Mouse (Mus musculus) kidney, embryonic 16.5 days (tissue): ENCODE data around the gene Fbxw13. TPM values are rescaled to one million over a fixed set of nuclear protein-coding genes. Genes with fewer than 3 reads are reported as not detected.
"Not testable (repeated sequence)": the region's sequence is repeated elsewhere in the genome, so short reads cannot be mapped to it uniquely, and the experiment has no call there.

Source experiments
- ATAC-seq: fragments of 200-750 bp; cut with Nextera tagmentation; 2 replicates; pipeline ENCODE4 v1.8.0; 2017; ENCODE audit warnings: moderate TSS enrichment; ENCODE audit not compliant: low FRiP score, low TSS enrichment
- H3K27ac ChIP-seq: fragments of 300-500 bp; sonication (generic); 2 replicates; pipeline ENCODE4 v1.5.1; 2014; ENCODE audit warnings: low read length
- H3K27me3 ChIP-seq: fragments of 300-500 bp; sonication (generic); 2 replicates; pipeline ENCODE4 v1.6.1; 2014; ENCODE audit warnings: low read length, control low read depth, mixed read lengths; ENCODE audit not compliant: insufficient read depth
- H3K36me3 ChIP-seq: fragments of 300-500 bp; sonication (generic); 2 replicates; pipeline ENCODE4 v1.6.1; 2014; ENCODE audit warnings: low read length, control low read depth, mixed read lengths; ENCODE audit not compliant: insufficient read depth
- H3K4me1 ChIP-seq: fragments of 300-500 bp; sonication (generic); 2 replicates; pipeline ENCODE4 v1.6.1; 2014; ENCODE audit warnings: low read length, control low read depth, mixed read lengths; ENCODE audit not compliant: insufficient read depth
- H3K4me2 ChIP-seq: fragments of 300-500 bp; sonication (generic); replicated peaks from 2 replicates; pipeline ENCODE4 v1.6.1; 2014; ENCODE audit warnings: low read depth, low read length
- H3K4me3 ChIP-seq: fragments of 300-500 bp; sonication (generic); 2 replicates; pipeline ENCODE4 v1.5.1; 2014; ENCODE audit warnings: mild to moderate bottlenecking, low read length
- H3K9ac ChIP-seq: fragments of 300-500 bp; sonication (generic); replicated peaks from 2 replicates; pipeline ENCODE4 v1.6.1; 2014; ENCODE audit warnings: low read length
- H3K9me3 ChIP-seq: fragments of 300-500 bp; sonication (generic); 2 replicates; pipeline ENCODE4 v1.6.1; 2016; ENCODE audit warnings: low read length, control low read depth
- WGBS: fragments of 180-500 bp; shearing (Covaris S2); extraction: QIAGEN DNeasy Blood & Tissue Kit; methylation state at CpG from one replicate; pipeline ENCODE4 v1.1.7; 2014; 5-methylcytosine and 5-hydroxymethylcytosine counted together
- polyA plus RNA-seq: library from polyadenylated mRNA; unstranded; fragments of >200 nt; fragmentation: Nextera tagmentation; extraction: Ambion mirVana; gene quantifications from 2 replicates; pipeline ENCODE4 v1.2.1, GENCODE M21; 2015

The Fbxw13 gene
- polyA plus RNA-seq, 1 experiment from 2014 or later: not detected

GRCm38 (mm10) chr9:109140414-109140813, 55.4 kb downstream of the Fbxw13 start:
- H3K4me1 ChIP-seq, H3K9ac ChIP-seq, H3K36me3 ChIP-seq, ATAC-seq, H3K4me2 ChIP-seq, H3K27ac ChIP-seq, H3K27me3 ChIP-seq, H3K9me3 ChIP-seq, H3K4me3 ChIP-seq: not testable (repeated sequence)
- WGBS: 56% methylated on average over 4 of the region's 4 CpGs

- WGBS: 61% methylated on average over 5 of the region's 5 CpGs
- H3K27ac ChIP-seq: no peak overlapping the region
- ATAC-seq: no peak
- H3K4me2 ChIP-seq: no peak overlapping the region
- H3K9me3 ChIP-seq: no peaks in the 10 kb centered on the region; the same call in 1 of the 2 replicates
- no peaks in the 10 kb centered on the region for H3K36me3 ChIP-seq
- no peak overlapping the region for H3K9ac ChIP-seq
- H3K4me3 ChIP-seq: no peak overlapping the region
- no peaks in the 10 kb centered on the region for H3K4me1 ChIP-seq
- H3K27me3 ChIP-seq: no peaks in the 10 kb centered on the region
Observed at GRCm38 (mm10) chr9:109130076-109130475, 65.7 kb downstream of the Fbxw13 start.

Other genes with a start within 250 kb of the Fbxw13 start
- gene Col7a1, start 242.4 kb downstream of the Fbxw13 start, polyA plus RNA-seq: 2.9 and 3.9 TPM in 2 replicates
- gene Ucn2, start 210.0 kb downstream of the Fbxw13 start, polyA plus RNA-seq: 0.31 TPM in 1 of 2 replicates, not detected in the other
- 10.4 and 10.9 TPM in 2 replicates for gene Pfkfb4, start 204.2 kb downstream of the Fbxw13 start, polyA plus RNA-seq
- gene Shisa5, start 157.4 kb downstream of the Fbxw13 start, polyA plus RNA-seq: 104 and 110 TPM in 2 replicates
- 13.6 and 16.6 TPM in 2 replicates for gene Trex1, start 136.2 kb downstream of the Fbxw13 start, polyA plus RNA-seq
- 26.7 and 30.7 TPM in 2 replicates for gene Atrip, start 121.9 kb downstream of the Fbxw13 start, polyA plus RNA-seq
- gene Ccdc51, start 113.5 kb downstream of the Fbxw13 start, polyA plus RNA-seq: 16.5 and 16.8 TPM in 2 replicates
- gene Tma7, start 113.4 kb downstream of the Fbxw13 start, polyA plus RNA-seq: 494 and 537 TPM in 2 replicates
- 18.9 and 19.8 TPM in 2 replicates for gene Plxnb1, start 100.6 kb downstream of the Fbxw13 start, polyA plus RNA-seq
- gene Fbxw21, start 33.9 kb downstream of the Fbxw13 start, polyA plus RNA-seq: not detected in 2 replicates
- not detected in 2 replicates for gene Fbxw20, start 38.8 kb upstream of the Fbxw13 start, polyA plus RNA-seq
- not detected in 2 replicates for gene Fbxw14, start 91.7 kb upstream of the Fbxw13 start, polyA plus RNA-seq
- not detected in 2 replicates for gene Fbxw28, start 143.7 kb upstream of the Fbxw13 start, polyA plus RNA-seq
- not detected in 2 replicates for gene Fbxw22, start 208.3 kb upstream of the Fbxw13 start, polyA plus RNA-seq